Mouse (Mus musculus) bone marrow macrophage, adult 2 months (primary cell): ENCODE measurements around the gene Ncam2.

ENCODE experiments used
- CTCF ChIP-seq: IDR thresholded peaks from 2 replicates; pipeline ENCODE4 v1.5.1; 2012; ENCODE audit warnings: low read depth, mild to moderate bottlenecking, low read length, moderate library complexity
- POLR2A ChIP-seq: IDR thresholded peaks from 2 replicates; pipeline ENCODE4 v1.6.1; 2012; ENCODE audit warnings: mild to moderate bottlenecking, low read depth, low read length, borderline replicate concordance

- TF ChIP-seq CTCF (no peak), POLR2A (no peak)
Measured at GRCm38 (mm10) chr16:81285882-81286281, 85.4 kb downstream of the Ncam2 start.
